Mouse (Mus musculus): ENCODE measurements around the gene Hoxa6. TPM values are rescaled to one million over a fixed set of nuclear protein-coding genes. Genes with fewer than 3 reads are reported as not detected.

Hoxa6 gene
- polyA plus RNA-seq, 1 experiment, result 3.7 TPM

GRCm38 (mm10) chr6:52156551-52157200, 51.8 kb downstream of the Hoxa6 start:
- TF ChIP-seq CTCF (IDR thresholded peaks at IDR 0.05; ENCODE audit: borderline replicate concordance, extremely low read depth, insufficient read depth, insufficient read length) (no peak), POLR2A (IDR thresholded peaks at IDR 0.05; ENCODE audit: borderline replicate concordance, extremely low read depth, insufficient read depth, insufficient read length, poor library complexity, severe bottlenecking) (no peak)
- no peak for DNase-seq (ENCODE audit: low read depth)

Other genes with a start within 250 kb of the Hoxa6 start
- gene Skap2, start 196.2 kb downstream of the Hoxa6 start, polyA plus RNA-seq (2012; rRNA removed), result 6.3 and 10.3 TPM in 2 replicates
- 0.39 and 1.2 TPM in 2 replicates for gene Hoxa1, start 50.4 kb downstream of the Hoxa6 start, polyA plus RNA-seq (2012; rRNA removed)
- gene Hoxa2, start 43.9 kb downstream of the Hoxa6 start, polyA plus RNA-seq (2012; rRNA removed), result 3.2 and 14.2 TPM in 2 replicates
- gene 5730596B20Rik, start 31.2 kb downstream of the Hoxa6 start, polyA plus RNA-seq (2012; rRNA removed), result 0.10 and 0.67 TPM in 2 replicates
- 1.9 and 16.4 TPM in 2 replicates for gene Hoxa4, start 17.0 kb downstream of the Hoxa6 start, polyA plus RNA-seq (2012; rRNA removed)
- 5.0 and 47.1 TPM in 2 replicates for gene Hoxa5, start 4.1 kb downstream of the Hoxa6 start, polyA plus RNA-seq (2012; rRNA removed)
- gene Hoxa3, start 4.6 kb upstream of the Hoxa6 start, polyA plus RNA-seq (2012; rRNA removed), result 1.6 and 20.3 TPM in 2 replicates
- not detected in 2 replicates for gene Gm28308, start 4.6 kb upstream of the Hoxa6 start, polyA plus RNA-seq (2012; rRNA removed)
- 0.05 and 0.10 TPM in 2 replicates for gene Hoxa7, start 13.1 kb upstream of the Hoxa6 start, polyA plus RNA-seq (2012; rRNA removed)
- 0.10 TPM in 1 of 2 replicates, not detected in the other for gene Hoxa9, start 22.4 kb upstream of the Hoxa6 start, polyA plus RNA-seq (2012; rRNA removed)
- gene Hoxa10, start 32.1 kb upstream of the Hoxa6 start, polyA plus RNA-seq (2012; rRNA removed), result 0.08 and 0.23 TPM in 2 replicates
- gene Hoxa11, start 37.1 kb upstream of the Hoxa6 start, polyA plus RNA-seq (2012; rRNA removed), result 0.04 TPM in 1 of 2 replicates, not detected in the other
- gene Hoxa13, start 52.2 kb upstream of the Hoxa6 start, polyA plus RNA-seq (2012; rRNA removed), result 0.10 TPM in 1 of 2 replicates, not detected in the other
- gene Evx1, start 104.8 kb upstream of the Hoxa6 start, polyA plus RNA-seq (2012; rRNA removed), result 1.5 and 3.7 TPM in 2 replicates